Mouse (Mus musculus) lung, embryonic 14.5 days (tissue): ENCODE measurements at regions not wholly inside any gene's neighbourhood (a gene's known extent, or its start where the extent isn't known, plus 50 kb on each side); places are given as distances from the start of the nearest gene placed in this dataset.

Experiments
- ATAC-seq: fragments of 200-750 bp; cut with Nextera tagmentation; 2 replicates; pipeline ENCODE4 v1.8.0; 2017; ENCODE audit warnings: mild to moderate bottlenecking, moderate TSS enrichment, moderate library complexity; ENCODE audit not compliant: insufficient read depth
- DNase-seq: peaks from one replicate; pipeline ENCODE4 v3.0.0-alpha.2; 2015
- H3K27ac ChIP-seq: fragments of 300-500 bp; sonication (generic); 2 replicates; pipeline ENCODE4 v1.5.1; 2014; ENCODE audit warnings: low read depth, mild to moderate bottlenecking, moderate library complexity
- H3K27me3 ChIP-seq: fragments of 300-500 bp; sonication (generic); 2 replicates; pipeline ENCODE4 v1.6.1; 2014; ENCODE audit warnings: low read length, control low read depth; ENCODE audit not compliant: insufficient read depth
- H3K36me3 ChIP-seq: fragments of 300-500 bp; sonication (generic); 2 replicates; pipeline ENCODE4 v1.6.1; 2014; ENCODE audit warnings: control low read depth; ENCODE audit not compliant: insufficient read depth
- H3K4me1 ChIP-seq: fragments of 300-500 bp; sonication (generic); 2 replicates; pipeline ENCODE4 v1.6.1; 2014; ENCODE audit warnings: antibody characterized with exemption, control low read depth; ENCODE audit not compliant: insufficient read depth
- H3K4me2 ChIP-seq: fragments of 300-500 bp; sonication (generic); 2 replicates; pipeline ENCODE4 v1.6.1; 2014; ENCODE audit warnings: mild to moderate bottlenecking
- H3K4me3 ChIP-seq: fragments of 300-500 bp; sonication (generic); 2 replicates; pipeline ENCODE4 v1.5.1; 2014; ENCODE audit warnings: low read depth, low read length
- H3K9ac ChIP-seq: fragments of 300-500 bp; sonication (generic); 2 replicates; pipeline ENCODE4 v1.6.1; 2014
- H3K9me3 ChIP-seq: fragments of 300-500 bp; sonication (generic); 2 replicates; pipeline ENCODE4 v1.6.1; 2016; ENCODE audit warnings: low read depth, low read length, control low read depth
- CTCF ChIP-seq: IDR thresholded peaks from 2 replicates; pipeline ENCODE4 v1.5.1; 2016; ENCODE audit warnings: antibody characterized with exemption, low read depth
- WGBS: fragments of 180-500 bp; shearing (Covaris S2); extraction: QIAGEN DNeasy Blood & Tissue Kit; methylation state at CpG from one replicate; pipeline ENCODE4 v1.1.7; 2014; 5-methylcytosine and 5-hydroxymethylcytosine counted together

- 29% methylated on average over 12 of the region's 12 CpGs for WGBS
- ATAC-seq = no peak
- Histone ChIP-seq H3K27me3 (no peaks in the 10 kb centered on the region), H3K27ac (no peak overlapping the region), H3K4me3 (no peak overlapping the region), H3K4me2 (0 out of 2 replicates have a peak overlapping the region, but pooled peaks have one; percentile 13), H3K9ac (no peak overlapping the region), H3K4me1 (no peaks in the 10 kb centered on the region), H3K9me3 (no peaks in the 10 kb centered on the region), H3K36me3 (no peaks in the 10 kb centered on the region)
- peak; percentile 19 for DNase-seq
- TF ChIP-seq CTCF = no peak
These were observed 211.2 kb upstream of the Cited2 start for GRCm38 (mm10) chr10:17511779-17512335.

GRCm38 (mm10) chr10:17512487-17512886 is 210.5 kb upstream of the Cited2 start:
- Histone ChIP-seq H3K36me3 (no peaks in the 10 kb centered on the region), H3K27ac (no peak overlapping the region), H3K9me3 (no peaks in the 10 kb centered on the region), H3K4me1 (no peaks in the 10 kb centered on the region), H3K27me3 (no peaks in the 10 kb centered on the region), H3K9ac (no peak overlapping the region), H3K4me3 (no peak overlapping the region), H3K4me2 (no peak overlapping the region)
- 59% methylated on average over 3 of the region's 3 CpGs for WGBS
- TF ChIP-seq CTCF = no peak
- ATAC-seq = no peak
- no peak for DNase-seq

GRCm38 (mm10) chr10:17513756-17514155 is 209.3 kb upstream of the Cited2 start:
- TF ChIP-seq CTCF = no peak
- Histone ChIP-seq H3K27me3 (no peaks in the 10 kb centered on the region), H3K4me2 (no peak overlapping the region), H3K4me1 (no peaks in the 10 kb centered on the region), H3K27ac (no peak overlapping the region), H3K9me3 (no peaks in the 10 kb centered on the region), H3K36me3 (no peaks in the 10 kb centered on the region), H3K9ac (no peak overlapping the region), H3K4me3 (no peak overlapping the region)
- DNase-seq (peak; percentile 35), ATAC-seq (no peak)
- 76% methylated on average over 6 of the region's 6 CpGs for WGBS

GRCm38 (mm10) chr10:17516068-17516467 is 206.9 kb upstream of the Cited2 start:
- H3K36me3 ChIP-seq = no peaks in the 10 kb centered on the region
- whole genome bisulfite sequencing = 96% methylated on average over 2 of the region's 2 CpGs
- H3K27ac ChIP-seq = no peak overlapping the region
- TF ChIP-seq CTCF = no peak
- H3K4me2 ChIP-seq = no peak overlapping the region
- no peak overlapping the region for H3K9ac ChIP-seq
- H3K27me3 ChIP-seq = no peaks in the 10 kb centered on the region
- no peak for DNase-seq
- no peak for ATAC-seq
- no peak overlapping the region for H3K4me3 ChIP-seq
- H3K4me1 ChIP-seq = no peaks in the 10 kb centered on the region
- no peaks in the 10 kb centered on the region for H3K9me3 ChIP-seq

DNA sequence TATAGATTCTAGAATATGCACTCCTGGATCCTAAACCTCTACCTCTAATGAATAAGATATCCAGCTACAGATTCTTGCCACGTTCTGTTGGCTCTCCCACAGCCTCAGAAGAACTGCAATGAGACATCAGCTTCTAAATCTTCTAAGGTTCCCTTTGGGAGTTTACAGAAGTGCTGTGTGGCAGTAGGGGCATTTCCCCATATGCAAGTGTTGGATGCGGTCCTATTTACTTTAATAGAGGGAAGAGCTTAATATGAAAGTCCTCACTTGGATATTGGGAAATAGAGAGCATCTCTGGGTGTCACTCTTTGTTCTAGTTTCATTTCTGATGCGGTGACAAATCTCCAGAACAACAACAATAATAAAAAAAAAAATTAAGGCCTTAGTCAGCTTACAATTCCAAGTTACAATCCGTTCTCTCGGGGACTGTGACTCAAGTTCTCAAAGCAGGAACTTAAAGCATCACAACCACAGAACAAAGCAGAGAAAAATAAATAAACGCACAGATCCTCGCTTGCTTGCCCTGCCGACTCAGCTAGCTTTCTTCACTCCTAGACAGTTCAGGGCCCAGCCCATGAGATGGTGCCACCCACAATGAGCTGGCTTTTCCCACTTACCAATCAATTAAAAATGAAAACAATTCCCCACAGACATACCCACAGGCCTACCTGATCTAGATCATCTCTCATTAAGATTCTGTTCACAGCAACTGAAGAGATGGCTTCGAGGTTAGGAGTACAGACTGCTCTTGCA is 204.4 kb upstream of the Cited2 start:
- 48% methylated on average over 9 of the region's 9 CpGs for WGBS
- DNase-seq = no peak
- no peak overlapping the region for H3K27ac ChIP-seq

DNA sequence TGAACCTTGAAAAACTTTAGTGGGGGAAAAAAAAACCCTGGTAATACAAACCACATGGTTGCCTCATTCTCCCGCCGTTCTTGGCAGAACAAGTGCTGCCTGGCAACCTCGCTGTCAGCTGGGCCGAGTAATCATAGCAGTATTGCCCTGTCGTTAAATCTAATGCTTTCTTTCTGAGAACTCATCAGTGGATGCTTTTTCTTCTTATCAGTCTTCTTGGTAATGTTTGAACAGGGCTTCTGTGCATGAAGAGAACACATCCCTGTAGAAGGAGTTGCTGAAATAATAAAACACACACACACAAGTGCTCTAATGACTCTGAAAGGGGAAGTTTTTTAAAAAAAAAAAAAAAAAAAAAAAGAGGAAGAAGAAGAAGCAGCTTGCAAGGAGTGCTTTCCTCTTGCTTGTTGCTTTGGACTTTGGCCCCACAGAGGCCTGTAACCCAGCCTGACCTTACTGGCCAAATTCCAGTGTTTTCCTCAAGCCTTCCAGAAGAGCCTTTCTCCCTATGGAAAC is 200.9 kb upstream of the Cited2 start:
- Histone ChIP-seq H3K27ac (no peak overlapping the region), H3K4me1 (no peaks in the 10 kb centered on the region), H3K36me3 (no peaks in the 10 kb centered on the region), H3K4me3 (no peak overlapping the region), H3K9me3 (no peaks in the 10 kb centered on the region), H3K27me3 (no peaks in the 10 kb centered on the region), H3K4me2 (no peak overlapping the region), H3K9ac (no peak overlapping the region)
- 23% methylated on average over 5 of the region's 5 CpGs for WGBS
- ATAC-seq = no peak
- DNase-seq = peak; percentile 34
- TF ChIP-seq CTCF = no peak

More for the DNA sequence above, 204.4 kb upstream of the Cited2 start:
- H3K4me1 ChIP-seq = no peaks in the 10 kb centered on the region
- H3K27me3 ChIP-seq = no peaks in the 10 kb centered on the region
- no peaks in the 10 kb centered on the region for H3K36me3 ChIP-seq
- TF ChIP-seq CTCF = no peak
- H3K4me3 ChIP-seq = no peak overlapping the region
- no peak overlapping the region for H3K4me2 ChIP-seq
- no peak for ATAC-seq
- no peak overlapping the region for H3K9ac ChIP-seq
- H3K9me3 ChIP-seq = no peaks in the 10 kb centered on the region

GRCm38 (mm10) chr10:17523558-17524328 is 199.3 kb upstream of the Cited2 start:
- 66% methylated on average over 6 of the region's 6 CpGs for WGBS

More at GRCm38 (mm10) chr10:17523558-17524328, 199.3 kb upstream of the Cited2 start:
- H3K27me3 ChIP-seq = no peaks in the 10 kb centered on the region
- ATAC-seq = no peak
- H3K9ac ChIP-seq = no peak overlapping the region
- no peak for TF ChIP-seq CTCF
- H3K27ac ChIP-seq = no peak overlapping the region
- no peaks in the 10 kb centered on the region for H3K9me3 ChIP-seq
- DNase-seq = no peak
- H3K36me3 ChIP-seq = no peaks in the 10 kb centered on the region
- no peak overlapping the region for H3K4me2 ChIP-seq
- H3K4me3 ChIP-seq = no peak overlapping the region
- peaks cover 8% of the 10 kb centered on the region for H3K4me1 ChIP-seq
